Mouse (Mus musculus) cortical plate, adult 2 months (tissue): Measurements from ENCODE around the gene Trmt5. TPM values are rescaled to one million over a fixed set of nuclear protein-coding genes. Genes with fewer than 3 reads are reported as not detected.
A peak's percentile ranks its signal among the peaks of the same experiment; 100 is the strongest.

Source experiments
- H3K27ac ChIP-seq: fragments of 200-500 bp; 2 replicates; pipeline ENCODE4 v1.5.1; 2012; ENCODE audit warnings: low read length, control low read depth, inconsistent platforms; ENCODE audit not compliant: insufficient read depth
- H3K4me1 ChIP-seq: fragments of 200-500 bp; 2 replicates; pipeline ENCODE4 v1.6.1; 2011; ENCODE audit warnings: low read length; ENCODE audit not compliant: control insufficient read depth, insufficient read depth
- H3K4me3 ChIP-seq: fragments of 200-500 bp; 2 replicates; pipeline ENCODE4 v1.5.1; 2011; ENCODE audit warnings: mild to moderate bottlenecking, low read length, control low read depth; ENCODE audit not compliant: insufficient read depth
- CTCF ChIP-seq: fragments of 200-500 bp; IDR thresholded peaks from 2 replicates; pipeline ENCODE4 v1.5.1; 2011; ENCODE audit warnings: mild to moderate bottlenecking, control low read depth, low read length; ENCODE audit not compliant: insufficient read depth; ENCODE audit errors: extremely low read depth
- POLR2A ChIP-seq: fragments of 200-500 bp; IDR thresholded peaks from 2 replicates; pipeline ENCODE4 v1.6.1; 2011; ENCODE audit warnings: mild to moderate bottlenecking, low read length, control low read depth; ENCODE audit not compliant: insufficient read depth; ENCODE audit errors: extremely low read depth
- polyA plus RNA-seq: library from polyadenylated mRNA; depleted of rRNA; stranded (reverse); fragments of >200 nt; gene quantifications from 2 replicates; pipeline ENCODE4 v1.2.3, GENCODE M21; 2012; rRNA removed

The Trmt5 gene
- polyA plus RNA-seq, 1 experiment: 15.6 TPM

GRCm38 (mm10) chr12:73241960-73242359 is 44.5 kb downstream of the Trmt5 start:
- H3K4me1 ChIP-seq: peaks cover 8% of the 10 kb centered on the region
- no peak for TF ChIP-seq CTCF
- no peak for TF ChIP-seq POLR2A
- H3K4me3 ChIP-seq: no peak overlapping the region
- H3K27ac ChIP-seq: peak overlapping the region; percentile 2; the same call in 1 of the 2 replicates

- Histone ChIP-seq H3K27ac (no peak overlapping the region), H3K4me3 (no peak overlapping the region), H3K4me1 (no peaks in the 10 kb centered on the region)
- no peak for TF ChIP-seq CTCF
- no peak for TF ChIP-seq POLR2A
Measured at GRCm38 (mm10) chr12:73232586-73232985, 53.9 kb downstream of the Trmt5 start.

- Histone ChIP-seq H3K4me3 (no peak overlapping the region), H3K27ac (no peak overlapping the region), H3K4me1 (no peaks in the 10 kb centered on the region)
- TF ChIP-seq POLR2A: no peak
- TF ChIP-seq CTCF: no peak
Measured at GRCm38 (mm10) chr12:73231552-73231951, 55.0 kb downstream of the Trmt5 start.

GRCm38 (mm10) chr12:73230196-73230595 is 56.3 kb downstream of the Trmt5 start:
- Histone ChIP-seq H3K4me3 (no peak overlapping the region), H3K27ac (no peak overlapping the region), H3K4me1 (no peaks in the 10 kb centered on the region)
- TF ChIP-seq POLR2A: no peak

Other genes starting within 250 kb of the Trmt5 start
- gene Six1, start 232.8 kb downstream of the Trmt5 start, polyA plus RNA-seq: 0.11 and 0.44 TPM in 2 replicates
- 0.78 and 0.84 TPM in 2 replicates for gene Six4, start 173.3 kb downstream of the Trmt5 start, polyA plus RNA-seq
- 15.3 and 16.9 TPM in 2 replicates for gene Mnat1, start 163.0 kb downstream of the Trmt5 start, polyA plus RNA-seq
- gene Slc38a6, start 69 bp upstream of the Trmt5 start, polyA plus RNA-seq: 23.0 and 25.9 TPM in 2 replicates